In the genomic region with DNA sequence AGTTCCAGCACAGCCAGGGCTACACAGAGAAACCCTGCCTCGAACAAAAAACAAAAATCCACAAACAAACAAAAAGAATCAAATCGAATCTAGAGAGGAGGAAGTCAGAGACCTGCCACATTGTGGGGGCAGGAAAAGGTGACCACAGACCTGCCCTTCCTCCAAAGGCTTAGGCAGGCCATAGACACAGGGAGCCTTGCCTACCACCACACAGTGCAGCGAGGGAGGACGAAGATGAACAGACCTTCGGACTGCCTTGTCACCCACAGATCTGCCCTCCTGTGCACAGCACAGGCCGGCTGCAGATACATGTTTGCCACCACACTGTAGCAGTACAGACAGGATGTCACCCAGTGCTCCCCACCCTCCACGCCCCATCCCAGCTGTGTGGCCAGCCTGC, we compare ENCODE assay signal across 27 mouse cellular contexts. TPM values are rescaled to one million over a fixed set of nuclear protein-coding genes. Genes with fewer than 3 reads are reported as not detected.
DNase-seq lines count a peak whose midpoint lies in the region; ATAC-seq and TF ChIP-seq lines count a peak whose summit lies in the region.
"Had no signal": no experiment of that assay in that cellular context is flagged by ENCODE, and none has a peak within 500 bp of the region (broad histone marks: within the 10 kb centered on the region; RNA-seq: fewer than 3 reads in every experiment).

No protein-coding gene starts in this region.

- no peaks in the 10 kb centered on the region for H3K36me3 ChIP-seq in hindbrain, embryonic 13.5 days
- H3K36me3 ChIP-seq in hindbrain, embryonic 12.5 days: no peaks in the 10 kb centered on the region
- H3K36me3 ChIP-seq in MEL (ENCODE audit: control insufficient read depth in 1 of 2, insufficient read depth in 2 of 2, low read length in 2 of 2): peaks cover 0 to 9% of the 10 kb centered on the region in 2 experiments; a peak in 2 of 4 replicates
- no peaks in the 10 kb centered on the region for H3K36me3 ChIP-seq in splenic B cell, adult 2 months (ENCODE audit: control insufficient read depth, insufficient read depth, low read length, poor library complexity, severe bottlenecking)
- H3K36me3 ChIP-seq in forebrain, embryonic 14.5 days (ENCODE audit: control insufficient read depth, insufficient read depth, low read length): no peaks in the 10 kb centered on the region
- H3K36me3 ChIP-seq: liver, embryonic 15.5 days; lung, embryonic 15.5 days; midbrain, embryonic 13.5 days; neural tube, embryonic 15.5 days had no signal

- 88% methylated on average over 7 of the region's 7 CpGs for WGBS in hindbrain, embryonic 13.5 days
- 89% methylated on average over 7 of the region's 7 CpGs for WGBS in hindbrain, embryonic 12.5 days
- 83% methylated on average over 7 of the region's 7 CpGs for WGBS in forebrain, embryonic 14.5 days

- no peak for TF ChIP-seq POLR2A in MEL (IDR thresholded peaks at IDR 0.05; ENCODE audit: control insufficient read depth in 1 of 2, insufficient read depth in 1 of 2, low read depth in 1 of 2, low read length in 2 of 2, poor library complexity in 1 of 2)

- no peak for TF ChIP-seq RAD21 in MEL (IDR thresholded peaks at IDR 0.05; ENCODE audit: low read depth, low read length)

- no peak for DNase-seq in MEL (ENCODE audit: low read depth, low spot score)
- DNase-seq in splenic B cell, adult 2 months (ENCODE audit: low read depth, low spot score): peak; percentile 44
- no peak for DNase-seq in thymus, postnatal 25 days
- no peak for DNase-seq in forebrain, embryonic 14.5 days (ENCODE audit: low spot score)
- DNase-seq: adrenal gland, postnatal 14 days; cerebellum, adult 11 months; cerebellum, adult 9-10 months; cerebellum, postnatal 36 days; embryo, embryonic 11 days; gastrocnemius, postnatal 10 days; heart, postnatal 14 days; kidney, adult 11 months; kidney, postnatal 4 days; liver; right cerebral cortex, postnatal 25 days had no signal

- no peak for ATAC-seq in hindbrain, embryonic 13.5 days (ENCODE audit: low FRiP score)
- no peak for ATAC-seq in hindbrain, embryonic 12.5 days (ENCODE audit: low FRiP score)
- peak; percentile 33 for ATAC-seq in megakaryocyte, adult 5-6 weeks (ENCODE audit: poor library complexity, severe bottlenecking)
- no peak for ATAC-seq in forebrain, embryonic 14.5 days
- ATAC-seq: inflammation-experienced regulatory T-cells, adult 6 months; midbrain, embryonic 13.5 days had no signal

- peaks cover 8% of the 10 kb centered on the region for H3K79me2 ChIP-seq in MEL (ENCODE audit: control insufficient read depth, insufficient read depth, low read length, poor library complexity)

- H3K27me3 ChIP-seq in hindbrain, embryonic 13.5 days: no peaks in the 10 kb centered on the region
- H3K27me3 ChIP-seq in hindbrain, embryonic 12.5 days: no peaks in the 10 kb centered on the region
- H3K27me3 ChIP-seq in MEL (ENCODE audit: control insufficient read depth in 1 of 2, insufficient read depth in 2 of 2, low read length in 2 of 2): no peaks in the 10 kb centered on the region
- no peaks in the 10 kb centered on the region for H3K27me3 ChIP-seq in splenic B cell, adult 2 months (ENCODE audit: control insufficient read depth, insufficient read depth, low read length, poor library complexity, severe bottlenecking)
- H3K27me3 ChIP-seq in forebrain, embryonic 14.5 days (replicated peaks; ENCODE audit: control insufficient read depth, insufficient read depth, low read length): no peaks in the 10 kb centered on the region
- H3K27me3 ChIP-seq: liver, embryonic 15.5 days; lung, embryonic 15.5 days; midbrain, embryonic 13.5 days; neural tube, embryonic 15.5 days had no signal

- TF ChIP-seq CTCF in MEL (IDR thresholded peaks at IDR 0.05 in 2 of 3, conservative IDR thresholded peaks at IDR 0.05 in 1 of 3; ENCODE audit: control insufficient read depth in 1 of 3, insufficient read depth in 1 of 3, low read depth in 2 of 3, low read length in 3 of 3, poor library complexity in 1 of 3, severe bottlenecking in 1 of 3): no peak

- no peak overlapping the region for H3K27ac ChIP-seq in hindbrain, embryonic 13.5 days
- H3K27ac ChIP-seq in hindbrain, embryonic 12.5 days: no peak overlapping the region
- H3K27ac ChIP-seq in MEL (ENCODE audit: control insufficient read depth, low read depth, low read length): no peak overlapping the region
- H3K27ac ChIP-seq in forebrain, embryonic 14.5 days (ENCODE audit: low read depth, low read length): no peak overlapping the region
- H3K27ac ChIP-seq: hindbrain, embryonic 14.5 days; kidney, postnatal 0 days; liver, embryonic 15.5 days; lung, embryonic 15.5 days; midbrain, embryonic 13.5 days; neural tube, embryonic 15.5 days had no signal

- no peak for TF ChIP-seq EP300 in MEL (IDR thresholded peaks at IDR 0.05; ENCODE audit: low read depth in 1 of 2, low read length in 2 of 2)

- H3K4me1 ChIP-seq in hindbrain, embryonic 13.5 days (replicated peaks): peaks cover 16% of the 10 kb centered on the region
- H3K4me1 ChIP-seq in hindbrain, embryonic 12.5 days: peaks cover 13% of the 10 kb centered on the region
- H3K4me1 ChIP-seq in MEL (ENCODE audit: control insufficient read depth in 1 of 2, insufficient read depth in 2 of 2, low read length in 2 of 2): peaks cover 2 to 5% of the 10 kb centered on the region in 2 experiments; a peak in 3 of 4 replicates
- peaks cover 4% of the 10 kb centered on the region; the same call in 1 of the 2 replicates for H3K4me1 ChIP-seq in forebrain, embryonic 14.5 days (ENCODE audit: control insufficient read depth, insufficient read depth, low read length)

- no peaks in the 10 kb centered on the region for H3K9me3 ChIP-seq in hindbrain, embryonic 13.5 days
- H3K9me3 ChIP-seq in hindbrain, embryonic 12.5 days (replicated peaks): no peaks in the 10 kb centered on the region
- H3K9me3 ChIP-seq in MEL (replicated peaks; ENCODE audit: insufficient read depth, low read length): no peaks in the 10 kb centered on the region
- no peaks in the 10 kb centered on the region for H3K9me3 ChIP-seq in forebrain, embryonic 14.5 days (replicated peaks; ENCODE audit: control insufficient read depth, low read length)
- H3K9me3 ChIP-seq: G1E; liver, embryonic 15.5 days; lung, embryonic 15.5 days; midbrain, embryonic 13.5 days; neural tube, embryonic 15.5 days had no signal

- no peak overlapping the region for H3K4me2 ChIP-seq in hindbrain, embryonic 13.5 days
- H3K4me2 ChIP-seq in hindbrain, embryonic 12.5 days (replicated peaks): no peak overlapping the region
- H3K4me2 ChIP-seq in forebrain, embryonic 14.5 days (ENCODE audit: low read length): no peak overlapping the region
- H3K4me2 ChIP-seq: hindbrain, embryonic 14.5 days; liver, embryonic 15.5 days; lung, embryonic 15.5 days; midbrain, embryonic 13.5 days; neural tube, embryonic 15.5 days had no signal

- H3K9ac ChIP-seq in hindbrain, embryonic 13.5 days: 0 out of 2 replicates have a peak overlapping the region, but pooled peaks have one; percentile 0
- no peak overlapping the region for H3K9ac ChIP-seq in hindbrain, embryonic 12.5 days
- H3K9ac ChIP-seq in MEL (ENCODE audit: control insufficient read depth, low read depth, low read length, poor library complexity, severe bottlenecking): no peak overlapping the region
- H3K9ac ChIP-seq in forebrain, embryonic 14.5 days (ENCODE audit: low read length): no peak overlapping the region
- H3K9ac ChIP-seq: hindbrain, embryonic 14.5 days; liver, embryonic 15.5 days; lung, embryonic 15.5 days; midbrain, embryonic 13.5 days; neural tube, embryonic 15.5 days had no signal

- H3K4me3 ChIP-seq in hindbrain, embryonic 13.5 days: no peak overlapping the region
- H3K4me3 ChIP-seq in hindbrain, embryonic 12.5 days: no peak overlapping the region
- H3K4me3 ChIP-seq in MEL (ENCODE audit: control insufficient read depth in 1 of 2, insufficient read depth in 1 of 2, low read depth in 2 of 2, low read length in 2 of 2): no peak overlapping the region
- no peak overlapping the region for H3K4me3 ChIP-seq in forebrain, embryonic 14.5 days (ENCODE audit: low read depth, low read length)
- H3K4me3 ChIP-seq: erythroblast, embryonic 14.5 days; liver, embryonic 15.5 days; lung, embryonic 15.5 days; midbrain, embryonic 13.5 days; neural tube, embryonic 15.5 days had no signal

RNA-seq across cellular contexts. Expression of a gene that starts 3.6 kb away (rescaled TPM):
- 15.3 and 19.4 TPM in 2 replicates for polyA plus RNA-seq in hindbrain, embryonic 13.5 days (2015; fragmentation: Nextera tagmentation; extraction: Ambion mirVana)
- 24.9 and 30.8 TPM in 2 replicates for polyA plus RNA-seq in hindbrain, embryonic 12.5 days (2016; fragmentation: Nextera tagmentation; extraction: Ambion mirVana)
- 5.0 and 5.2 TPM in 2 replicates for total RNA-seq in MEL (2012; rRNA removed)
- 1 to 10 TPM in 1 of 2 experiments, not detected in 1; 5.4 TPM for polyA plus RNA-seq in MEL (2012; ENCODE audit: insufficient read depth in 1 of 2, insufficient read length in 2 of 2, low read depth in 1 of 2, low replicate concordance in 2 of 2, missing spikeins in 1 of 2)
- total RNA-seq in megakaryocyte, adult 5-6 weeks (2015): 5.6 and 7.8 TPM in 2 replicates
- total RNA-seq in megakaryocyte, adult 5-6 weeks (2017): 6.0 and 8.3 TPM in 2 replicates
- polyA plus RNA-seq in forebrain, embryonic 14.5 days (2014; fragmentation: Nextera tagmentation; extraction: Ambion mirVana): 4.3 and 4.6 TPM in 2 replicates

RNA-seq across cellular contexts. Expression of a gene that starts 20.0 kb away (rescaled TPM):
- 25.9 and 29.4 TPM in 2 replicates for polyA plus RNA-seq in hindbrain, embryonic 13.5 days (2015; fragmentation: Nextera tagmentation; extraction: Ambion mirVana)
- polyA plus RNA-seq in hindbrain, embryonic 12.5 days (2016; fragmentation: Nextera tagmentation; extraction: Ambion mirVana): 43.9 and 45.5 TPM in 2 replicates
- total RNA-seq in MEL (2012; rRNA removed): 130 and 164 TPM in 2 replicates
- 100 to 1,000 TPM in 1 of 2 experiments, not detected in 1; 179 TPM for polyA plus RNA-seq in MEL (2012; ENCODE audit: insufficient read depth in 1 of 2, insufficient read length in 2 of 2, low read depth in 1 of 2, low replicate concordance in 2 of 2, missing spikeins in 1 of 2)
- 219 and 236 TPM in 2 replicates for total RNA-seq in megakaryocyte, adult 5-6 weeks (2015)
- 199 and 241 TPM in 2 replicates for total RNA-seq in megakaryocyte, adult 5-6 weeks (2017)
- polyA plus RNA-seq in forebrain, embryonic 14.5 days (2014; fragmentation: Nextera tagmentation; extraction: Ambion mirVana): 20.4 and 22.6 TPM in 2 replicates

RNA-seq across cellular contexts. Expression of a gene that starts 28.8 kb away (rescaled TPM):
- 388 and 410 TPM in 2 replicates for polyA plus RNA-seq in hindbrain, embryonic 13.5 days (2015; fragmentation: Nextera tagmentation; extraction: Ambion mirVana)
- polyA plus RNA-seq in hindbrain, embryonic 12.5 days (2016; fragmentation: Nextera tagmentation; extraction: Ambion mirVana): 405 and 424 TPM in 2 replicates
- total RNA-seq in MEL (2012; rRNA removed): 233 and 319 TPM in 2 replicates
- polyA plus RNA-seq in MEL (2012; ENCODE audit: insufficient read depth in 1 of 2, insufficient read length in 2 of 2, low read depth in 1 of 2, low replicate concordance in 2 of 2, missing spikeins in 1 of 2): 1,000 to 10,000 TPM in 1 of 2 experiments, 100 to 1,000 TPM in 1; 357 to 3,179 TPM
- 181 and 183 TPM in 2 replicates for total RNA-seq in megakaryocyte, adult 5-6 weeks (2015)
- total RNA-seq in megakaryocyte, adult 5-6 weeks (2017): 95.4 and 105 TPM in 2 replicates
- 348 and 370 TPM in 2 replicates for polyA plus RNA-seq in forebrain, embryonic 14.5 days (2014; fragmentation: Nextera tagmentation; extraction: Ambion mirVana)

RNA-seq across cellular contexts. Expression of a gene that starts 30.2 kb away (rescaled TPM):
- 18.8 and 20.8 TPM in 2 replicates for polyA plus RNA-seq in hindbrain, embryonic 13.5 days (2015; fragmentation: Nextera tagmentation; extraction: Ambion mirVana)
- polyA plus RNA-seq in hindbrain, embryonic 12.5 days (2016; fragmentation: Nextera tagmentation; extraction: Ambion mirVana): 10.0 and 11.0 TPM in 2 replicates
- total RNA-seq in MEL (2012; rRNA removed): 490 and 593 TPM in 2 replicates
- 100 to 1,000 TPM in 1 of 2 experiments, not detected in 1; 465 TPM for polyA plus RNA-seq in MEL (2012; ENCODE audit: insufficient read depth in 1 of 2, insufficient read length in 2 of 2, low read depth in 1 of 2, low replicate concordance in 2 of 2, missing spikeins in 1 of 2)
- 15.4 and 20.0 TPM in 2 replicates for total RNA-seq in megakaryocyte, adult 5-6 weeks (2015)
- total RNA-seq in megakaryocyte, adult 5-6 weeks (2017): 6.5 and 12.4 TPM in 2 replicates
- 13.8 and 17.7 TPM in 2 replicates for polyA plus RNA-seq in forebrain, embryonic 14.5 days (2014; fragmentation: Nextera tagmentation; extraction: Ambion mirVana)

RNA-seq across cellular contexts. Expression of a gene that starts 43.8 kb away (rescaled TPM):
- polyA plus RNA-seq in hindbrain, embryonic 13.5 days (2015; fragmentation: Nextera tagmentation; extraction: Ambion mirVana): 141 and 147 TPM in 2 replicates
- 95.0 and 98.3 TPM in 2 replicates for polyA plus RNA-seq in hindbrain, embryonic 12.5 days (2016; fragmentation: Nextera tagmentation; extraction: Ambion mirVana)
- total RNA-seq in MEL (2012; rRNA removed): 47.2 and 50.7 TPM in 2 replicates
- 100 to 1,000 TPM; 107 to 268 TPM for polyA plus RNA-seq in MEL (2012; ENCODE audit: insufficient read depth in 1 of 2, insufficient read length in 2 of 2, low read depth in 1 of 2, low replicate concordance in 2 of 2, missing spikeins in 1 of 2)
- total RNA-seq in megakaryocyte, adult 5-6 weeks (2015): 69.3 and 70.0 TPM in 2 replicates
- 49.5 and 52.1 TPM in 2 replicates for total RNA-seq in megakaryocyte, adult 5-6 weeks (2017)
- polyA plus RNA-seq in forebrain, embryonic 14.5 days (2014; fragmentation: Nextera tagmentation; extraction: Ambion mirVana): 123 and 129 TPM in 2 replicates
